Mouse (Mus musculus) testis, adult 2 months (tissue): Measurements from ENCODE around the gene Vmn2r29.

Experiments
- CTCF ChIP-seq: fragments of 200-500 bp; IDR thresholded peaks from 2 replicates; pipeline ENCODE4 v1.5.1; 2012; ENCODE audit warnings: low read depth, mild to moderate bottlenecking, inconsistent platforms, low read length, moderate library complexity; ENCODE audit not compliant: control insufficient read depth, insufficient read depth, insufficient replicate concordance
- POLR2A ChIP-seq: fragments of 200-500 bp; IDR thresholded peaks from 2 replicates; pipeline ENCODE4 v1.6.1; 2012; ENCODE audit warnings: low read depth, mild to moderate bottlenecking, inconsistent platforms, low read length, moderate library complexity; ENCODE audit not compliant: control insufficient read depth

GRCm38 (mm10) chr7:7188191-7188942 is 58.8 kb downstream of the Vmn2r29 start:
- TF ChIP-seq CTCF (peak; percentile 66; the same call in 1 of the 2 replicates), POLR2A (no peak)
